Mouse (Mus musculus): ENCODE data around the gene Arhgef18. TPM values are rescaled to one million over a fixed set of nuclear protein-coding genes. Genes with fewer than 3 reads are reported as not detected.

Arhgef18 gene
- total RNA-seq, 1 experiment from 2014 or later = 39.8 TPM

- ATAC-seq (replicated peaks in 1 of 2; ENCODE audit: insufficient read depth in 1 of 2, low FRiP score in 2 of 2, low TSS enrichment in 1 of 2, low read depth in 1 of 2, poor library complexity in 2 of 2, severe bottlenecking in 2 of 2) = no peak
Measured at GRCm38 (mm10) chr8:3388591-3389338, 4.0 kb upstream of the Arhgef18 start.

DNA sequence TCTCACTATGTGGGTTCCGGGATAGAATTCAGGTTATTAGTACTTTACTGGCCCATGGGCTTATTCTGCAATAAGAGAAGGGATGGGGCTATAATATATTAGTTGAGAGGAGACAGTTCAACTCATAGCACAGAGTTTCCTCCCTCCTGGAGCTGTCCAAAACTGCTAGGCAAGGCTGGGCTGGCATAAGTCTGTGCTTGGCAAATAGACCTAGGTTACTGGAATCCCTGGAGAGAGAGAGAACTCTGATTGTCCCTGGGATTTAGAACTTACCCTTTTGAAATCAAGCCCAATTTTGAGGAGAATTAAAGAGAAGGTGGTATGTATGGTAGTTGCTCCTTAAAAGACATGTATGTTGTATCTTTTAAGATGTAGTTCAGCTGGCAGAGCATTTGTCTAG is 3.3 kb upstream of the Arhgef18 start:
- no peak for ATAC-seq (replicated peaks in 1 of 2; ENCODE audit: insufficient read depth in 1 of 2, low FRiP score in 2 of 2, low TSS enrichment in 1 of 2, low read depth in 1 of 2, poor library complexity in 2 of 2, severe bottlenecking in 2 of 2)

GRCm38 (mm10) chr8:3392293-3392692 is 513 bp upstream of the Arhgef18 start:
- ATAC-seq (replicated peaks in 1 of 2; ENCODE audit: insufficient read depth in 1 of 2, low FRiP score in 2 of 2, low TSS enrichment in 1 of 2, low read depth in 1 of 2, poor library complexity in 2 of 2, severe bottlenecking in 2 of 2) = no peak

GRCm38 (mm10) chr8:3394600-3394999 is 1.8 kb downstream of the Arhgef18 start:
- no peak for ATAC-seq (replicated peaks in 1 of 2; ENCODE audit: insufficient read depth in 1 of 2, low FRiP score in 2 of 2, low TSS enrichment in 1 of 2, low read depth in 1 of 2, poor library complexity in 2 of 2, severe bottlenecking in 2 of 2)

DNA sequence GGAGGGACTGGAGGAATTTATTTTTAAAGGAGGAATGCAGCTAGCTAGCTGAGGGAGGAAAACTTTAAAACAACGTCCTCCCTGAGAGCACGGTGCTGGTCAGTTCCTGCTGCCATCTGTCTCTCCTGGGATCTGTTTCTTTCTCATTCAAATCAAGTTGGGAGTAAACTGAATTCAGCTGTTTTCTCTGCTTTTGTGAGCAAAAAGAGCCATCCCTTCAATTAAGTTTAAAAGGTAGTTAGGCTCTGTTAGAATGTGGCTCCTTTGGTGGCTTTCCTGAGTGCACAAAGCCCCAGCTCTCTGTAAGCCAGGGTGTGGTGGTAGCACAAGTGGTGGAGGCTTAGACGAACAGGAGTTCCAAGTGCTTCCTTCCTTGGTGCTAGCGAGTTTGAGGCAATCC is 2.4 kb downstream of the Arhgef18 start:
- ATAC-seq (replicated peaks in 1 of 2; ENCODE audit: insufficient read depth in 1 of 2, low FRiP score in 2 of 2, low TSS enrichment in 1 of 2, low read depth in 1 of 2, poor library complexity in 2 of 2, severe bottlenecking in 2 of 2) = no peak

- no peak for ATAC-seq (replicated peaks in 1 of 2; ENCODE audit: insufficient read depth in 1 of 2, low FRiP score in 2 of 2, low TSS enrichment in 1 of 2, low read depth in 1 of 2, poor library complexity in 2 of 2, severe bottlenecking in 2 of 2)
Measured at GRCm38 (mm10) chr8:3397597-3397996, 4.8 kb downstream of the Arhgef18 start.

GRCm38 (mm10) chr8:3400509-3400908 is 7.7 kb downstream of the Arhgef18 start:
- ATAC-seq (replicated peaks in 1 of 2; ENCODE audit: insufficient read depth in 1 of 2, low FRiP score in 2 of 2, low TSS enrichment in 1 of 2, low read depth in 1 of 2, poor library complexity in 2 of 2, severe bottlenecking in 2 of 2) = no peak

GRCm38 (mm10) chr8:3407417-3407816 is 14.6 kb downstream of the Arhgef18 start:
- no peak for ATAC-seq (replicated peaks in 1 of 2; ENCODE audit: insufficient read depth in 1 of 2, low FRiP score in 2 of 2, low TSS enrichment in 1 of 2, low read depth in 1 of 2, poor library complexity in 2 of 2, severe bottlenecking in 2 of 2)

DNA sequence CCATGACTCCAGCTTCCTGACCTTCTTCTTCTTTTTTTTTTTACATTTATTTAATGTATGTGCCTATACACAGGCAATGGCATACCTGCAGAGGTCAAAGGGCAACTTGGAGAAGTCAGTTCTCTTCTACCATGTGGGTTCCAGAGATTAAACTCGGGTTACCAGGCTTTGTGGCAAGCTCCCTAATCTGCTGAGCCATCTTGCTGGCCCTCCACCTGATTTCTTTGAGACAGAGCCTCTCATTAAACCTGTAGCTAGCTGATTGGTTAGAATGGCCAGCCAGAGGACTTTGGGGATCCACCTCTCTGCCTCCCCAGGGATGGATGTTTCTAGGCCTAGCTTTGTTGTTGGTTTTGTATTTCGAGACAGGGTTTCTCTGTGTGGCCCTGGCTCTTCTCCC is 18.3 kb downstream of the Arhgef18 start:
- ATAC-seq (replicated peaks in 1 of 2; ENCODE audit: insufficient read depth in 1 of 2, low FRiP score in 2 of 2, low TSS enrichment in 1 of 2, low read depth in 1 of 2, poor library complexity in 2 of 2, severe bottlenecking in 2 of 2) = no peak

DNA sequence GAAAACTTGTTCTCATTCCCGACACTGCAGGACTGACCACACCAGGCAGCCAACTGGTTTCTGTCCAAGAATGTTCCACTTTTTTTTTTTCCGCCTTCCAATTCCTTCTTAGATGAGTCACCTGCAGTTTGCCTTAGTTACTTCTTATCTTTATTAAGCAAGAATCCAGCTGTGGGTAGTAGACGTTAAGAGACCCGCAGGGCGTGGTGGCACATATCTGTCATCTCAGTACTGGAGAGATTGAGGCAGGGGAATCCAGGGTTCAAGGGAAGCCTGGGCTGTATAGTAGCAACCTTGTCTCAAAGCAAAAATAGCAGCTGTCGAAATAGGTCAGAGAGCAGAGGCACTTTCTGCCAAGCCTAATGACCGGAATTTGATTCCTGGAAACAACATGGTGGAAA is 19.1 kb downstream of the Arhgef18 start:
- no peak for ATAC-seq (replicated peaks in 1 of 2; ENCODE audit: insufficient read depth in 1 of 2, low FRiP score in 2 of 2, low TSS enrichment in 1 of 2, low read depth in 1 of 2, poor library complexity in 2 of 2, severe bottlenecking in 2 of 2)

DNA sequence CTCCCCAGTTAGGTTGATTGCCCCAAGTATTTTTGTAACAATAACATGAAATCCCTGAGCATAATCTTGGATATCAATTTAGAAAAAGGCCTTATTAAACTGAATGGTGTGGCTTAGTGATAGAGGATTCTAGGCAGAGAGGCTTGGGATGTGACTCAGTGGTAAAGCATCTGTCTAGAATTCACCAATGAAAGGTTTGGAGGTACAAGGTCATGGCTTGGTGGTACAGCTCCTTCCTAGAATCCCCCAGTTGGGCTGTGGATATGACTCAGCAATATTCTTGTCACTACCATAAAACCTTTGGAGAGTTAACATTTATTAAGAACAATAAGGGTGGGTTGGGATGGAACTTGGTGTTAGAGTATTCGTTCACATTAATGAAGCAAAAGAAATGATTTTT is 20.0 kb downstream of the Arhgef18 start:
- ATAC-seq (replicated peaks in 1 of 2; ENCODE audit: insufficient read depth in 1 of 2, low FRiP score in 2 of 2, low TSS enrichment in 1 of 2, low read depth in 1 of 2, poor library complexity in 2 of 2, severe bottlenecking in 2 of 2) = no peak

- ATAC-seq (replicated peaks in 1 of 2; ENCODE audit: insufficient read depth in 1 of 2, low FRiP score in 2 of 2, low TSS enrichment in 1 of 2, low read depth in 1 of 2, poor library complexity in 2 of 2, severe bottlenecking in 2 of 2) = no peak
Measured at GRCm38 (mm10) chr8:3414639-3415190, 21.9 kb downstream of the Arhgef18 start.

DNA sequence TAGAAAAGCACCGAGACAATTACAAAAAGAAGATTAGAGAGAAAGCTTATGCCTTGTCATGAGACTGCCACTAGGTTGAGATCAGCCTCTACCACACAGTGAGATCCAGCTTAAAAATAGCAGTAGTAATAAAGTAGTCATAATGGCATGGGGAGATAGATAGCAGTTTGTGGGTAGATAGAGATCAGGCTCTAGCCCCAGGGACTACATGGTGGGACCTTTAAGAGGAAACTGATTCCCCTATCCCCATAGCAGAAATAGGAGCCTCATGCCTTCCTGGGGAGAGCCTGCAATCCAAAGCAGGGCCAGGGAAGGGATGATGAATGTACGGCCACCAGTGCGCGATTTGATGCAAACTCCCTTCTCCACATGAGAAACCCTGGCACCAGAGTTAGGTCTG is 22.5 kb downstream of the Arhgef18 start:
- ATAC-seq (replicated peaks in 1 of 2; ENCODE audit: insufficient read depth in 1 of 2, low FRiP score in 2 of 2, low TSS enrichment in 1 of 2, low read depth in 1 of 2, poor library complexity in 2 of 2, severe bottlenecking in 2 of 2) = no peak

DNA sequence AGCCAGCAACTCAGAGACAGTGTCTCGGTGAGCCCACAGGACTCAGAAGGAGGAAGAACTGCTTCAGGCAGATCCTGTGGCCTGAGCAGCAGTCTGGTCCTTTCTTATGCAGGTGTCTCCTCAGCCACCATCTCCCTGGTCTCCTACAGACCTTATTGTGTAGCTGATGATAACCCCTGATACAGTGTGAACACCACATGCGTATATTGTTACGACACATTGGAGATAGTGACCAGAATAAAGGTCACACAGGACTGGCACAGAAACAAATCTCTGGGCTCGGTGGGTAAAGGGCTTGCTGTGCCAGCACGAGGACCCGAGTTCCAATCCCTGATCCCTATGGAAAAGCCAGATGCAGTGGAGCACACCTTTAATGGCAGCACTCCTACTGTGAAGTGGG is 22.9 kb downstream of the Arhgef18 start:
- no peak for ATAC-seq (replicated peaks in 1 of 2; ENCODE audit: insufficient read depth in 1 of 2, low FRiP score in 2 of 2, low TSS enrichment in 1 of 2, low read depth in 1 of 2, poor library complexity in 2 of 2, severe bottlenecking in 2 of 2)

GRCm38 (mm10) chr8:3416846-3417245 is 24.0 kb downstream of the Arhgef18 start:
- no peak for ATAC-seq (replicated peaks in 1 of 2; ENCODE audit: insufficient read depth in 1 of 2, low FRiP score in 2 of 2, low TSS enrichment in 1 of 2, low read depth in 1 of 2, poor library complexity in 2 of 2, severe bottlenecking in 2 of 2)

DNA sequence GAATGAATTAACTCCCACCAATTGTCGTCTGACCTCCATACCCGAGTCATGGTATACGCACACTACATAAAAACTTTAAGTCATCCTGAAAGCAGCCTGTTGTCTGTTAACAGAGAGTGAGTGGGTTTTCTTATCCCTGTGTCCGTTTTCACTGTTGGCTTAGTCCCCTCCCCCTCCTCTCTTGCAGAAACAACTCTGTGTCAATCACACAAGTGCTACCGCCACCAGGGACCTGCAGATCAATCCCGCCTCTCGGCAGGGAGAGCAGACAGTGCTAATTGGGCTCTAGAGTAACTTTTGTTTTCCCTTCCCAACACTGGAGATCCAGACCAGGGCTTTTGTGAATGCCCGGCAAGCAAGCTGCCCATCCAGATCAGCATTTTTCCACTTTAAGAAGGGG is 24.6 kb downstream of the Arhgef18 start:
- no peak for ATAC-seq (replicated peaks in 1 of 2; ENCODE audit: insufficient read depth in 1 of 2, low FRiP score in 2 of 2, low TSS enrichment in 1 of 2, low read depth in 1 of 2, poor library complexity in 2 of 2, severe bottlenecking in 2 of 2)

DNA sequence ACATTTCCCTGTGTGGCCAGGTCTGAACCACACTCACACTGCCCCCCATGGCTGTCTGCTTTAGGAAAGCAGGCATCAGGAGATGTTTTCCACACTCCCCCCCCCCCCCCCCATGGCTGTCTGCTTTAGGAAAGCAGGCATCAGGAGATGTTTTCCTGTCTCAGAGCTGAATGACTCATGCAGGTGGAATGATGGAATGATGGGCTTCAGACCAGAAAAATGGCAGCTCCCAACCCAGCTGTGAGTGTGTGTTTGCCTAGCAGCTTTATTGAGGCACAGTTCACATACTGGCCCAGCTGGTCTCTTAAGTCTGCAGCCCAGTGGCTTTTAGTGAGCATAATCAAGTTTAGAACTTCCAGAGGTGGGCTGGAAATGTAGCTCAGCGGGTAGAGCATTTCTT is 25.3 kb downstream of the Arhgef18 start:
- ATAC-seq (replicated peaks in 1 of 2; ENCODE audit: insufficient read depth in 1 of 2, low FRiP score in 2 of 2, low TSS enrichment in 1 of 2, low read depth in 1 of 2, poor library complexity in 2 of 2, severe bottlenecking in 2 of 2) = no peak

- no peak for ATAC-seq (replicated peaks in 1 of 2; ENCODE audit: insufficient read depth in 1 of 2, low FRiP score in 2 of 2, low TSS enrichment in 1 of 2, low read depth in 1 of 2, poor library complexity in 2 of 2, severe bottlenecking in 2 of 2)
Measured at GRCm38 (mm10) chr8:3420105-3420706, 27.4 kb downstream of the Arhgef18 start.

GRCm38 (mm10) chr8:3421507-3421906 is 28.7 kb downstream of the Arhgef18 start:
- ATAC-seq (replicated peaks in 1 of 2; ENCODE audit: insufficient read depth in 1 of 2, low FRiP score in 2 of 2, low TSS enrichment in 1 of 2, low read depth in 1 of 2, poor library complexity in 2 of 2, severe bottlenecking in 2 of 2) = no peak
